Mouse (Mus musculus) CD4-positive, CD25-positive, alpha-beta regulatory T cell, adult 4 months (primary cell): ENCODE results near the gene Mettl7a3. TPM values are rescaled to one million over a fixed set of nuclear protein-coding genes. Genes with fewer than 3 reads are reported as not detected.

Experiments used
- ATAC-seq: one replicate; pipeline ENCODE4 v1.8.0; 2017
- polyA plus RNA-seq, 2 experiments: library from polyadenylated mRNA; unstranded; fragments of 100-300 nt; shearing (Covaris generic); gene quantifications; one replicate each; pipeline ENCODE4 v1.2.1; 2017

The Mettl7a3 gene
- polyA plus RNA-seq, 2 experiments from 2014 or later: 0.31 TPM; not detected in 1

DNA sequence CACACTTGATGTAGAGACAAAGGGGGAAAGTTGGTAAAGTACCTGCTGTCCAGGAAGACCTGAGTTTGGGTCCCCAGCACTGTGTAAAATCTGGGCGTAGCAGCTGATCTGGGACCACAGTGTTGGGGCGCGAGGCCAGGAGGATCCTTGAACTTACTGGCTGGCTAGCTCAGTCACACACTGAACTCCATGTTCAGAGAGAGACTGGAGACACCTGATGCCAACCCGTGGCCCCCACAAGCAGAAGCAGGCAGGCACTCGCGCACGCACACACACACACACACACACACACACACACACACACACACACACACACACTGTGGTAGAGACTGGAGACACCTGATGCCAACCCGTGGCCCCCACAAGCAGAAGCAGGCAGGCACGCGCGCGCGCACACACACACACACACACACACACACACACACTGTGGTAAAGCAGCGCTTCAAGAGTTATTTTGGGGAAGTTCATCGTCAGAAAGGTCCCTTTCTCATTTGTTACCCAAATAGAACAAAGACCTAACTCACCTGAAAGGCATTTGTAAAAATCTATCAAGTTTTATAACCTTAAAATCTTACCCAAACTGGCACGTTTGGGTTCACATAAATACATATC lies 53.6 kb downstream of the Mettl7a3 start:
- no peak for ATAC-seq

- no peak for ATAC-seq
Observed at GRCm38 (mm10) chr15:100388886-100389285, 54.2 kb downstream of the Mettl7a3 start.

Other genes starting within 250 kb of the Mettl7a3 start
- 10 to 100 TPM; 23.6 to 32.4 TPM for gene Atf1, start 107.1 kb upstream of the Mettl7a3 start, polyA plus RNA-seq
- not detected for gene Tmprss12, start 54.1 kb upstream of the Mettl7a3 start, polyA plus RNA-seq
- 10 to 100 TPM in 1 of 2 experiments, 1 to 10 TPM in 1; 4.2 to 10.2 TPM for gene Mettl7a1, start 30.8 kb upstream of the Mettl7a3 start, polyA plus RNA-seq
- not detected for gene Methig1, start 18.2 kb downstream of the Mettl7a3 start, polyA plus RNA-seq
- gene Mettl7a2, start 18.3 kb downstream of the Mettl7a3 start, polyA plus RNA-seq: not detected
- not detected for gene Higd1c, start 29.6 kb downstream of the Mettl7a3 start, polyA plus RNA-seq
- not detected for gene Gm5475, start 87.2 kb downstream of the Mettl7a3 start, polyA plus RNA-seq
- 10 to 100 TPM; 31.4 to 39.1 TPM for gene Slc11a2, start 90.1 kb downstream of the Mettl7a3 start, polyA plus RNA-seq
- 10 to 100 TPM; 52.3 to 82.7 TPM for gene Letmd1, start 134.1 kb downstream of the Mettl7a3 start, polyA plus RNA-seq
- 1 to 10 TPM; 1.8 to 2.5 TPM for gene Csrnp2, start 160.6 kb downstream of the Mettl7a3 start, polyA plus RNA-seq
- 1 to 10 TPM; 6.0 to 6.8 TPM for gene Tfcp2, start 217.1 kb downstream of the Mettl7a3 start, polyA plus RNA-seq